Mouse (Mus musculus) brown adipose tissue, adult 24 weeks (tissue): ENCODE data around the gene B4galt4. TPM values are rescaled to one million over a fixed set of nuclear protein-coding genes. Genes with fewer than 3 reads are reported as not detected.
"Not testable (repeated sequence)": the region's sequence is repeated elsewhere in the genome, so short reads cannot be mapped to it uniquely, and the experiment has no call there.

Experiments used
- H3K27ac ChIP-seq: fragments of 200-500 bp; replicated peaks from 2 replicates; pipeline ENCODE4 v1.5.1; 2012; ENCODE audit warnings: low read depth, mild to moderate bottlenecking, low read length
- H3K4me1 ChIP-seq: fragments of 200-500 bp; 2 replicates; pipeline ENCODE4 v1.6.1; 2012; ENCODE audit warnings: low read length, mixed read lengths; ENCODE audit not compliant: control insufficient read depth, insufficient read depth, insufficient read length
- H3K4me3 ChIP-seq: fragments of 200-500 bp; 2 replicates; pipeline ENCODE4 v1.5.1; 2012; ENCODE audit warnings: low read depth, mild to moderate bottlenecking, low read length, moderate library complexity; ENCODE audit not compliant: insufficient read depth
- polyA plus RNA-seq: library from polyadenylated mRNA; stranded (reverse); fragments of >200 nt; gene quantifications from 2 replicates; pipeline ENCODE4 v1.2.4, GENCODE M21; 2012; ENCODE audit not compliant: missing spikeins, insufficient read depth, insufficient read length

The B4galt4 gene
- polyA plus RNA-seq, 1 experiment, result 2.4 TPM

DNA sequence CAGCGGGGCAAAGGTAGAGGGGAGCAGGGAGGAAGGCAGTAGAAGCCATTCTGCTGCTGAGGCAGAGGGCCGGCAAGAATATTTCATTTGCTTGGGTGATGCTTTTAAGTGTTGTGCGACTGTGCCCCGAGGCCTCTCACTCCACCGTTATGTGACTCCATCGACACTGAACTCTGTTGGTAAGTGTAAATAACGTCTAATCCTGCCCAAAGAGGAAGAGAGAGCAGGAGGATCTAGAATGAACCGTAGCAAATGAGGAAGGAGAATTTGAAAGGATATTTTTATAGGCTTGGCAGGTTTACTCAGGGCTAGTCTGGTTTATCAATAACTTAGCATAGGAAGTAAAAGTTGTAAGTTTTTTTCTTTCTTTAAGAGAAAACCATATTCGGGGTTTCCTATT, 27.5 kb downstream of the B4galt4 start:
- Histone ChIP-seq H3K4me1 (no peaks in the 10 kb centered on the region), H3K27ac (no peak overlapping the region), H3K4me3 (no peak overlapping the region)

DNA sequence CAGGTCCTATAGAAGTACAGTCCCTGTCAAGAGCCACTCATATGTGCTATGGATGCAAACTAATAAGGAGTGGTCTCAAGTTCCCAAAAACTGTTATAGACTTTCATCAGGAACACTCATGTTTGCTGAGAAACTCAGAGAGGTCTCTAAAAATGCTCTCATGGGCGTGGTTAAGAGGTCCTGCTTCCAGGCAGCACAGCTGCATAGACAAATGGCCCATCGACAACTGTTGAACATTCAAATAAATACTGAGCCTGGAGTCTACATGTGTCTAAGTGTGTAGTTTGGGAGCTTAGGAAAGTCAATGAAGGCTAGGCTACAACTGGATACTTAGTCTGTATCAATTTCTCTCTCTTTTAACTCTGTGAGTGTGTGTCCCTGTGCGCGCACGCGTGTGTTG, 29.1 kb downstream of the B4galt4 start:
- Histone ChIP-seq H3K4me1 (no peaks in the 10 kb centered on the region), H3K4me3 (no peak overlapping the region)

DNA sequence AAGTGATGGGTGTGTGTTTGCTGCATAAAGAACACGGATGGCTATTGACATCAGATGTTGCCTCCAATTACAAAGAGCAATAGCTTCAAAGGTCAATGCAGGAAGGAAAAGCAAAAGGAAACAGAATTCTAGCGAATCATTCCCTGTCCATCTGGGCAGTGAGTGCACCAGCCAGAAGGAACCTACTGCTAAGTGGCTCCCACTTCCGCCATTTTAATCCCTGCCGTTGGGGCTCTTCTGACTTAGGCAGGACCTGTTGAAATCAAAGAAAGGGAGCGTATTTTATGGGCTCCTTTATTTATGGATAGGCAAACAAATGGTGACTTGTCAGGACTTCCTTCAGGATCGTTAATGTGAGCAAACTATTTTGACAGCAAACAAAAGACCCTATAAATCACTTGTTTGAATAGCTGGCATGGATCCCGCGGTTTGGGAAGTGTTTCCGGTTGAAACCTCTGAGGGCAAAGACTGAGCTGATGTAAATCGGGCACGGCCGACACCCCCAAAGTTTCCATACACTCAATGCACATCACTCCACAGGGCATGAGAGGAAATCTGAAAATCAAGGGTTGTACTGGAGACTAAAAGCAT, 30.9 kb downstream of the B4galt4 start:
- Histone ChIP-seq H3K4me1 (no peaks in the 10 kb centered on the region), H3K27ac (no peak overlapping the region), H3K4me3 (no peak overlapping the region)

More for the DNA sequence above, 29.1 kb downstream of the B4galt4 start:
- H3K27ac ChIP-seq, result no peak overlapping the region

DNA sequence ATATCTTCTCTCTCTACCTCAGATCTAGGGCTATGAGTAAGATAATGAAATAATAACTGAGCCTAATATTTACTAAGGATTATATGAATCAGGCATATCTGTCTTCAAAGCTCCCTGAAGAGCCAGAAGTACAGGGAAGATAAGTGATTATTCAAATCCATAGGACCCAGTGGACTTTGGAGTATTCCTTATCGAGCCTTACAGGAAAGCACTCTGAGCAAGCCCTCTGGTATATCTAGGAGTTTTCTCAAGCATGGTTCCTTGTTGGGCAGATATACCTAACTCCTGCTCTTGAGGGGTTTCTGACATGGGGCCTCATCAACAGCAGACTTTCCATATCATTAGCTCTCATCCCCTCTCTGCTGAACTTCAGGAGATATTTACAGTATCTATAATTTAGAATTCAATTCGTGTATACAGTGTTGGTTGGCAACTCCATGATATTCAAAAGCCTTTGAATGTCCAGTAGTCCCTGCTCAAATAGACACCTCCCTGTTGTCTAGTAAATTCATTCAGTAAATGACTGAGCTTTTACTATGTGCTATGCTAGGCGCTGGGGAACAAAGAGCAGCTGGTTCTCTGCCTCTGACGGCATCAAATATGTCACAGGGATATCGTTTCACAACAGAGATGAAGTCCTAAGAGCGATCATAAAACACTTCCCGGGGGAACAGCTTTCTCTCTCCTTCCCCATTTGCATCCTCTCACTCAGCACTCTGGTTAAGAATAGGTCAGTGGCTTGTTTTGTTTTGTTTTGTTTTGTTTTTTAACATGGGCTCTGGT, 33.1 kb downstream of the B4galt4 start:
- Histone ChIP-seq H3K4me1 (no peaks in the 10 kb centered on the region), H3K27ac (no peak overlapping the region), H3K4me3 (no peak overlapping the region)

DNA sequence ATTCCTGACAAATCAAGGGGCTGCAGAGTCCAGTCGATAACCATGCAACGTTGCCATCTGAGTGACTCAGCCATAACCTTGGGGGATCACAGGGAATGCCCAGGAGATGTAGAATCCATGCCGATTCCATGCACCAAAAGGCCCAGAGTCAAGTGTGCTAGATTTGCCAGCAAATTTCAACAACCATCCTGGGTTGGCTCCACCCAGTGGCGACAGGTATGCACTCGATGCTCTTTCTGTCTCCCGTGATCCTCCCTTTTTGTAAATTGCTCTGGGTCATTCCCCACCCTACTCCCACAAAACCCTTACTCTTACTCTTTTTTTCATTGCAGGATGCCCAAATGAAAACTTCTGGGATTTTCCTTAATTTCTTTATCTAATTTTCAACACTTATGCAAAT, 34.3 kb downstream of the B4galt4 start:
- H3K4me3 ChIP-seq, result no peak overlapping the region
- no peak overlapping the region for H3K27ac ChIP-seq
- H3K4me1 ChIP-seq, result no peaks in the 10 kb centered on the region

DNA sequence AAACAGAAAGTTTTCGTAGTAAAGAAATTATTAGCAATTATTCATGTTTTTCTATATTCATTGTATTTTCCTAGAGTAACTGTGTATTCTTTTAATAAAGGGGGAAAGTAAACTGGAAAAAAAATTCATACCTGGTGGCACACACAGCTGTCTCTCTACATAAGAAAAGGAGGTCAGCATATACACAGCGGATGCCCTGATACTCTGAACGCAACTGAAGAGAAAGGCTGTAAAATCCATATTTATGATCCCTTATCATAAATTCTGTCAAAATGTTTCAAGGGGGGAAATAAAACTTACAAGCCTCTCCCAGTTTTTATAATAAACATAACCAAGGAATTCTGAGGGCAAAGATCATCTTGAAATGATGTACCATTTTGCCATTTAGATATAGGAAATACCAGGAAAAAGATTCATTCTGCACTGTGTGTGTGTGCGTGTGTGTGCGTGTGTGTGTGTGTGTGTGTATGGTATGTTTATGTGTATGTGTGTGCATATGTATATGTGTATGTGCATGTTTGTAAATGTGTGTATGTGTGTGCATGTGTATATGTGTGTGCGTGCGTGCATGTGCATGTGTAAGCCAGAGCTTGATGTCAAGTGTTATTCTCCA, 39.0 kb downstream of the B4galt4 start:
- no peak overlapping the region for H3K4me3 ChIP-seq
- no peak overlapping the region for H3K27ac ChIP-seq
- H3K4me1 ChIP-seq, result no peaks in the 10 kb centered on the region; the same call in 1 of the 2 replicates

DNA sequence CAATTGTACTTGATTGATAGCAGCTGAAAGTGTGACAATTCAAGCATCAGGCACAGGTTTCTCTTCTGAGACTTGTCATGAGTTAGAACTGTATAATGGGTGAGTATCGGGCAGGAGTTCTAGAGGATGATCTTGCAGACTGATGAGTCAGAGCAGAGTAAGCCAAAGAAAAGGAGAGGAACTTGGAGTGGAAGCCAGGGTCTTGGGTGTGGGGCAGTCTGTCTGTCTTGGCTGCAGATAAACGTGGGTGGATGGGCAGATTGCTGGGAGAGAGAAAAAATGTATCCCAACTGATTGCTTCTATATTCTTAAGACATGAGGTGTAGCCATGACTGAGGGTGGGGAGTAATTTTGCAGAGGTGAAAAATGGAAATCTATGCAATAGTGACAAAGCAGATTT, 39.9 kb downstream of the B4galt4 start:
- no peak overlapping the region for H3K4me3 ChIP-seq
- no peaks in the 10 kb centered on the region; the same call in 1 of the 2 replicates for H3K4me1 ChIP-seq
- H3K27ac ChIP-seq, result no peak overlapping the region

DNA sequence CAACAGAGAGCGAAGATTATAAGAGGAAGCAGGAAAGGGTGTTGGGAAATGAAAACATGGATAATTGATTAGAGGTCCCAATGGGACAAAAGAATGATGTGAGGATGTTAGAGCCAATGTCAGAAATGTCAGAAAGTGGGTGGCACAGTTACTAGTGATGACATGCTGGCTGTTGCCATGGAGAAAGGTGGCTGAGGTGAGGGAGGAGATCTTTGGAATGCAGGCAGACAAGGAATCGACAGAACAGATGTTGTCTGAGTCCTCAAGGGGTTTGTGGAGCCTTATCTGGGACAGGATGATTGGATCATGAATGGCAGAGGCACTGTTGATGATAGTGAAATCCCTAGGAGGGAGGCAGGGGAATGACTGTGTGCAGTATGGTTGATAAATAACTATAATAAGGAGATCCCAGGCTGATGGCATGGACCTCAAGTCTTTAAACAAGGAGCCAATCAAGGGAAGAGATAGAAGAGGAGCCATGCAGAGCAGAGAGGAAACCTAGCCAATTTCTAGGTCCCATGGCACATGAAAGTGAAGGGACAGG, 40.5 kb downstream of the B4galt4 start:
- Histone ChIP-seq H3K4me1 (no peaks in the 10 kb centered on the region; the same call in 1 of the 2 replicates), H3K4me3 (no peak overlapping the region), H3K27ac (no peak overlapping the region)

DNA sequence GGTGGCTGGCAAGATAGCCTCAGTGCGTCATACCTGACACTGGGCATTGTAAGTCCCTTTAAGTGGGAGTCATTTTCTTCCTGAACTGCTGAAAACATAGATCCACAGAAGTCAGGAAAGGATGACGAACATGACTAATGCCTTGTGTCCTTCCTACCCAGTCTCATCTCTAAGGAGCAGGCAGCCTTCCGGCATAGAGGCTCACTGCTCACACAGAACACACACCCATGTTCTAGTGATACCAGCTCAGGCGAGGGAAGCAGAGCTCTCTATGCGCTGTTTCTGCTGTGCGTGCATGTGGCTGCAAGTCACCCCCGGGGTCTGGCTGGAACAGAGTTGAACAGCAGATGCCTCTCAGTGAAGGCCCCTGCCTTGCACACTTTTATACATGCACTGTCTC, 43.2 kb downstream of the B4galt4 start:
- H3K27ac ChIP-seq, result no peak overlapping the region
- H3K4me1 ChIP-seq, result no peaks in the 10 kb centered on the region; the same call in 1 of the 2 replicates
- H3K4me3 ChIP-seq, result no peak overlapping the region

DNA sequence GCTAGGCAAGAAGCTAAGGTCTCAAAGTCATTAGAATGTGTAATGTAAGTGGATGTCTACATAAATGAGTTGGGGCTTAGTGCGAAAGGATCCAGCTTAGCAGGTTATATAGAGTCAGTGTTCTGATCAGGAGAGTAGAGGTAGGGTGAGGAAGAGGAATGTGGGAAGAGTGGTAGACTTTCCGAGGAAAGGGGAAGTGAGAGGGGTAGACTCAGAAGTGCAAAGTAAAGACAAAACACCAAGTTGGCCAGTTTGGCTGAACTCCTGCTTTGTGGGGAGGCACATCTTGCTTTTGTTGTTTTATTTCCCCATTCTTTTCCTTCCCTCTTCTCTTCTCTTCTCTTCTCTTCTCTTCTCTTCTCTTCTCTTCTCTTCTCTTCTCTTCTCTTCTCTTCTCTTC, 47.0 kb downstream of the B4galt4 start:
- no peaks in the 10 kb centered on the region for H3K4me1 ChIP-seq
- no peak overlapping the region for H3K27ac ChIP-seq
- H3K4me3 ChIP-seq, result no peak overlapping the region

DNA sequence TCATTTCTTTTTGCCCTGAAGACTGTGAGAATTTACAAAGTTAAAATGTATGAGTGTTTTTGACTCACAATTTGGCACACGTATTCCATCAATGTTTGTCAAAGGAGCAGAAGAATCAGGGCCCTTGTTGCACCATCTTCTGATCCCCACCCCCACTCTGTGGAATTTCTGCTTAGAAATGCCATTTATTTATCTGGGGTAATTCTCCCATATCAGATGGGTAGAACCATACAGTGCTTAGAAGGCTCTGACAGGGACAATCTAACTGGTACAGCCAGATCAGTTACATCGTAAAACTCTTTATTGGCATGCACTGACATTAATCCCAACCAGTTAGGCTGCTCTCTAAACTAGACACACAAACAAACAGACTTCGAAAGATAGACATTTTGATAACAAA, 47.9 kb downstream of the B4galt4 start:
- Histone ChIP-seq H3K4me3 (no peak overlapping the region), H3K27ac (no peak overlapping the region), H3K4me1 (no peaks in the 10 kb centered on the region)

DNA sequence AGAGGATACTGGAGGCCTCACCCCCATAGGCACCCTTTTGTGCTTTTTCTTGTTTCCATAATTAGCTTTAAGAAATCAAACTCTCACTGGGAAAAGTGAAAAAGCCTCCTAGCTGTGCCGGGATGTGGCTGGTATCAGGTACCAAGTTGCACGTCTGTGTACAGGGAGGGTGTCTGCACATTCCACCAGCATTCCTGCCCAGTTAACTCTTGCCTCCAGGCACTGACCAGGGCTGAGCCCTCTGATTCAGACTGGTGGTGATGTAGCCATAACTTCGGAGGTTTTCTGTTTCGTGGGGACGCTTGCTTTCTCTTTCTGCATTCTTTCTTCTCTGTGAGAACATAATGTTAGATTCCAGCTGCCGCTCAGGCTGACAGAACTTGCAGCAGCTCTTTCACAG, 51.1 kb downstream of the B4galt4 start:
- Histone ChIP-seq H3K4me3 (no peak overlapping the region), H3K27ac (no peak overlapping the region), H3K4me1 (no peaks in the 10 kb centered on the region)

DNA sequence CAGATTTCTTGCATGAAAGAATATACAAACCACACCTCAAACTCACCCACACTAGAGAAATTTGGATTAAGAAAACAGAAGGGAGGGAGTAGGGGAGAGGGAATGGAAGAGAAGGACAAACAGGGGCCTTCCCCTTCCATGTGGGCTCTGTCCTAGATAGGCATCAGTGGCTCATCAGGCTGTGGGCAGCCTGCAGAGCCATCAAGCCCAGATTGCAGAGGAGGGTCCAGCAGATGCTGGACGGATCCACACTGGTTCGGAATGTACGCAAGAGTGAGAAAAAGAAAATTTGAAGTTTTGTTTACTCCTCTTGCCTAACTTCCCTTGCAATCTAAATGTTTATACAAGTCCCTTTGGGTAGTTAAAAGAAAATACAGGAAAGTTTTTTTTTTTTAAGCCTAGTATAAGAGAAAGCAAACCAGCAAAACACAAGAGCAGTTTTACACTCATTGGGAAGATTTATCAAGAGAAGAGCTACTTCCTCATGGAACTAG, 56.9 kb downstream of the B4galt4 start:
- H3K4me1 ChIP-seq, result no peaks in the 10 kb centered on the region
- H3K4me3 ChIP-seq, result no peak overlapping the region
- H3K27ac ChIP-seq, result no peak overlapping the region

DNA sequence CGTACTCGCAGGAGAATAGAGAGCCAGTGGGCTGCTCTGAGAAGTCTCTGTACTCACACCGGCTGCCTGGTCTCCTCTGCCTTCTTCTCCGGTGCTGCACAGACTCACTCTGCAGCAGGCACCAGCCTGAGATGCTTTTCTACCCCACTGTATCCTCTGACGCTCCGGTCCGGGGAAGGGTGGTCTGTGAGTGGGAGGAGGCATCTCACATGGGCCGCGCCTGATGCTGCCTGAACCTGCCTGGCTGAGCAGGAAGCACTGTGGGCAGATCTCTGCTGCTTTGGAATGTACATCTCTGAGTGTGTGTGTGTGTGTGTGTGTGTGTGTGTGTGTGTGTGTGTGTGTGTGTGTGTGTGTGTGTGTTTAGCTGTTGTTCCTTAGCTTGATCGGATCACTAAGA, 58.0 kb downstream of the B4galt4 start, which contains the start of gene Upk1b:
Gene Upk1b (minus strand): TSS at position 238 of the 400 bp plus-strand sequence.
- Histone ChIP-seq H3K27ac (no peak within 1 kb of the TSS), H3K4me1 (no peaks in the 10 kb centered on the region), H3K4me3 (no peak within 1 kb of the TSS)

DNA sequence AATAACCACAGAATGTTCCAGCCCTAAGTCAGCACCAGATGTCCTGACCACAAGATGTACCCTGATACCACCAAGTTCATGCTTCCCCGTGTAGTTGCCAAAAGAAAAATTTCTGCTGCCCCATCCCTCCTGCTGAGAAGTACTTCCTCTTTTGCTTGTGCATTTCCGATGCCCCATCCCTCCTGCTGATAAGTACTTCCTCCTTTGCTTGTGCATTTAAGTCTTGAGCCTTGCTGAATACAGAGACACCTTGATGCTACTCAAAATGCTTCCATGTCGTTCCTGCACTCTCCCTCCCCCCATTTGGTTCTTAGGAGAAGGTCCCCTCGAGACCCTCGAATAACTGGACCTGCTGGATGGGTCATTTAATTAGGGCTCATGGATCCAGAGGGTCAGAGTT, 65.7 kb downstream of the B4galt4 start:
- H3K4me3 ChIP-seq, H3K27ac ChIP-seq, H3K4me1 ChIP-seq: not testable (repeated sequence)
